Mouse (Mus musculus) adrenal gland, postnatal 36 days (tissue): ENCODE measurements around the gene Il1f8. TPM values are rescaled to one million over a fixed set of nuclear protein-coding genes. Genes with fewer than 3 reads are reported as not detected.
"Not testable (repeated sequence)": the region's sequence is repeated elsewhere in the genome, so short reads cannot be mapped to it uniquely, and the experiment has no call there.

Experiments
- DNase-seq, 2 experiments: peaks; one replicate each; pipeline ENCODE4 v3.0.0; 2021; ENCODE audit warnings: mixed read lengths in 1 of 2
- long read RNA-seq, 2 experiments: library from polyadenylated mRNA; stranded (forward); transcript quantifications; one replicate each; pipeline ENCODE4 v2.0.0; 2021; ENCODE audit warnings: borderline sequencing depth in 2 of 2
- total RNA-seq, 2 experiments: library from RNA; stranded (reverse); gene quantifications; 2 replicates each; pipeline ENCODE4 v1.2.3; 2021

The Il1f8 gene
- not detected for total RNA-seq
- long read RNA-seq, experiment 1: 0 reads
- long read RNA-seq, experiment 2: 0 reads

- no peak for DNase-seq
Observed at GRCm38 (mm10) chr2:24152861-24153260, at the start of gene Il1f8. Gene Il1f8 (plus strand): TSS chr2:24153161.

DNA sequence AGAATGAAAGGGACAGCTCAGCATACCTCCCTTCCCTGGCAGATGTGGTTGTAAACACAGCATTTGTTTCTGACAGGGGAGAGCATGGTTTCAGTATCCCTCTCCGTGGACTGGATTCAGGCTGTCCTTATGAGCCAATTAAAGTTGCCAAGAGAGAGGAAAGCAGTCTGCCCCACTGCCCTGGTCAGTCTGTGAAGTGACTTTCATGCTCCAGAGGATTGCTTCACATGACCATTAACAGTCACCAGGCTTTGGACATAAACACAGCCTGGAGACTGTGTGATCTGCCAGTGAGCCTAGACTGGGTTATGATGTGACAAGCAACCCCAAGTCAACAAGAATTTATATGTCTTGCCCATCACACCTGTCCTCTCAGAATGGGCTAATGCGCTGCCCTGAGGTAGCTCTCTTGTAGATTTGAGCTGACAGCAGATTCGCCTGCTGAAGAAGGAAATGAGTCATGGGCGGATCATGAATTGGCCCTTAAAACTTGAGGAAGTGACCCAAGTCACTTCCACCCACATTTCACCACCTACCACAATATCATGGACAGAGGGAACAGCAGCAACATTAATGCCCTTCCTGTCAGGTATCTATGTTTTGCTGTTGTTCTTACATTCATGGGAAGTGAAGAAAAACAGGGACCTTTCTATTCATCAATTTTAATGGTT is 49.2 kb upstream of the Il1f8 start:
- DNase-seq: no peak

GRCm38 (mm10) chr2:24109085-24109484 is 43.9 kb upstream of the Il1f8 start:
- no peak for DNase-seq

- DNase-seq: no peak
Observed at GRCm38 (mm10) chr2:24134373-24134772, 18.6 kb upstream of the Il1f8 start.

- DNase-seq: peak; percentile 24 to 41
Observed at GRCm38 (mm10) chr2:24181683-24182331, 28.8 kb downstream of the Il1f8 start.

GRCm38 (mm10) chr2:24182423-24183147 is 29.6 kb downstream of the Il1f8 start:
- peak in 1 of 2 experiments; percentile 14 for DNase-seq

DNA sequence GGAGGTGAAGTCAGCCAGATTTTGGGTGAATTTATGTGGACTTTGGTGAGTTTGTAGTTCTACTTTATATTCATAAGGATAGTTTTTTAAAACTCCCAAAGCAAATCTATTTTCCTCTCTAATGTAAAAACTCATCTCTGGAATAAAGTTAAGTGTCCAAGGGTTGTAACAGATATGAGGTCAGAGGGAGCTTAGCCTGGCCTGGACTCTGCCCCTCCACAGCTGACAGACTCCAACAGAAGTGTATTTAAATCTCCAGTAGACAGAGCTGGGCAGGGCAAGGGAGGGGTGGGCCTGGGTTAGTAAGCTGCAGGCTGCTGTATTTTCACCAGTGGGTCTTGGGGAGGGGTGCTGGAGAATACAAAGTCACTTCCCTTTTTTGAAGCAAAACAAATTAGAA is 31.1 kb downstream of the Il1f8 start:
- not testable (repeated sequence) for DNase-seq

GRCm38 (mm10) chr2:24186176-24186575 is 33.2 kb downstream of the Il1f8 start, which contains the start of gene Il1f9:
Gene Il1f9 (plus strand): TSS chr2:24186476.
- DNase-seq: no peak

DNA sequence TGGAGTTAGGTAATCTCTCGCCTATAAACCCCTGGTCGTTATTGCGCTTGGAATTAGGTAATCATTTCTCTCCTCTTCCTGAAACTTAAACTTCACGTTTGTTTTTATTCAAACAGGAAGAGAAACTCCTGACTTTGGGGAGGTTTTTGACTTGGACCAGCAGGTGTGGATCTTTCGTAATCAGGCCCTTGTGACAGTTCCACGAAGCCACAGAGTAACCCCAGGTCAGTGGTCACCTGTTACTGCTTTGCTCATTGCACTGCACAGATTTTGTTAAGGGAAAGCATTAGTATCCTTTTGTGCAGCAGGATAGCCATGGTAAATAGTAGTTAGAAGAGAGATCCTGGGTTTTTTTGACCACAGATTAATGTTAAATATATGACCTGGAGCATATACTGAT is 34.6 kb downstream of the Il1f8 start:
- DNase-seq: no peak

DNA sequence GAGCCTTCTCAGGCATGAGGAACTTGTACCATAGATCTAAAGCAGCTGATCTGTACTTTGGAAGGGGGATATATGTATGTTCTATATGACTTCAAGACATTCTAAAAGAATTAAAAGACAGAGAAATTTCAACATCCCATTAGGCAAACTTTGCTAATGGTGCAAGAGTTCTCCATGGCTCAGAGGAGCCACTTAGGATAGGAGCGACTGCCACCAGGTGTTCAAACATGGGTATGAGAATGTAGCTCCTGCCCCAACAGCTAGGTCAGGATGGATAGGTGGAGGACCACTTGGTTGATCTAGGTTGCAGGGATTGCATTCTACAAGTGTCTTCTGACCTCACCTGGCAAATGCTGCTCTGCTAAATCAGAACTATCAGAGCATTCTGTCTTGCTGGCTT is 35.2 kb downstream of the Il1f8 start:
- DNase-seq: peak in 1 of 2 experiments; percentile 8

Other genes with a start within 250 kb of the Il1f8 start
- 10 to 100 TPM in 1 of 2 experiments, 1 to 10 TPM in 1; 7.8 to 19.4 TPM for gene Hnmt, start 103.8 kb upstream of the Il1f8 start, total RNA-seq
- gene Tbpl2, start 56.6 kb upstream of the Il1f8 start, total RNA-seq: not detected
- gene Il1f9, start 33.3 kb downstream of the Il1f8 start, total RNA-seq: not detected
- not detected for gene Il1f6, start 62.3 kb downstream of the Il1f8 start, total RNA-seq
- gene Il1f5, start 123.8 kb downstream of the Il1f8 start, total RNA-seq: not detected
- not detected for gene Il1f10, start 138.0 kb downstream of the Il1f8 start, total RNA-seq
- gene Il1rn, start 183.7 kb downstream of the Il1f8 start, total RNA-seq: under 1 TPM; 0.16 to 0.79 TPM
- 1 to 10 TPM; 1.5 to 2.4 TPM for gene Psd4, start 214.4 kb downstream of the Il1f8 start, total RNA-seq